Mouse (Mus musculus) stomach, postnatal 0 days (tissue): ENCODE measurements around the gene Usb1. TPM values are rescaled to one million over a fixed set of nuclear protein-coding genes. Genes with fewer than 3 reads are reported as not detected.
"Not testable (repeated sequence)": the region's sequence is repeated elsewhere in the genome, so short reads cannot be mapped to it uniquely, and the experiment has no call there.

Experiments
- ATAC-seq: fragments of 200-750 bp; cut with Nextera tagmentation; 2 replicates; pipeline ENCODE4 v1.8.0; 2017; ENCODE audit not compliant: low FRiP score, low TSS enrichment
- DNase-seq: peaks from one replicate; pipeline ENCODE4 v3.0.0-alpha.2; 2016; ENCODE audit warnings: low spot score
- H3K27ac ChIP-seq: fragments of 300-500 bp; sonication (generic); replicated peaks from 2 replicates; pipeline ENCODE4 v1.5.1; 2014; ENCODE audit warnings: mild to moderate bottlenecking, control low read depth
- H3K27me3 ChIP-seq: fragments of 300-500 bp; sonication (generic); 2 replicates; pipeline ENCODE4 v1.6.1; 2014; ENCODE audit warnings: low read length; ENCODE audit not compliant: control insufficient read depth, insufficient read depth
- H3K36me3 ChIP-seq: fragments of 300-500 bp; sonication (generic); 2 replicates; pipeline ENCODE4 v1.6.1; 2014; ENCODE audit warnings: low read length, mixed read lengths; ENCODE audit not compliant: control insufficient read depth, insufficient read depth
- H3K4me1 ChIP-seq: fragments of 300-500 bp; sonication (generic); replicated peaks from 2 replicates; pipeline ENCODE4 v1.6.1; 2014; ENCODE audit warnings: antibody characterized with exemption; ENCODE audit not compliant: control insufficient read depth, insufficient read depth
- H3K4me2 ChIP-seq: fragments of 300-500 bp; sonication (generic); replicated peaks from 2 replicates; pipeline ENCODE4 v1.6.1; 2014; ENCODE audit warnings: low read depth, mild to moderate bottlenecking, control low read depth, moderate library complexity
- H3K4me3 ChIP-seq: fragments of 300-500 bp; sonication (generic); 2 replicates; pipeline ENCODE4 v1.5.1; 2014; ENCODE audit warnings: low read depth, low read length, control low read depth
- H3K9ac ChIP-seq: fragments of 300-500 bp; sonication (generic); 2 replicates; pipeline ENCODE4 v1.6.1; 2014; ENCODE audit warnings: mild to moderate bottlenecking, low read length, control low read depth, mixed read lengths
- H3K9me3 ChIP-seq: fragments of 300-500 bp; sonication (generic); 2 replicates; pipeline ENCODE4 v1.6.1; 2016; ENCODE audit warnings: low read length; ENCODE audit not compliant: control insufficient read depth
- CTCF ChIP-seq: IDR thresholded peaks from 2 replicates; pipeline ENCODE4 v1.5.1; 2016; ENCODE audit warnings: antibody characterized with exemption, low read depth, mild to moderate bottlenecking, moderate library complexity
- EP300 ChIP-seq: optimal IDR thresholded peaks from 2 replicates; pipeline ENCODE3; 2016; ENCODE audit warnings: antibody characterized with exemption
- WGBS: fragments of 180-500 bp; shearing (Covaris S2); extraction: QIAGEN DNeasy Blood & Tissue Kit; methylation state at CpG from one replicate; pipeline ENCODE4 v1.1.7; 2014; 5-methylcytosine and 5-hydroxymethylcytosine counted together
- polyA plus RNA-seq: library from polyadenylated mRNA; unstranded; fragments of >200 nt; fragmentation: Nextera tagmentation; extraction: Ambion mirVana; gene quantifications from 2 replicates; pipeline ENCODE4 v1.2.1, GENCODE M21; 2015

Usb1 gene
- polyA plus RNA-seq, 1 experiment from 2014 or later, result 21.5 TPM

DNA sequence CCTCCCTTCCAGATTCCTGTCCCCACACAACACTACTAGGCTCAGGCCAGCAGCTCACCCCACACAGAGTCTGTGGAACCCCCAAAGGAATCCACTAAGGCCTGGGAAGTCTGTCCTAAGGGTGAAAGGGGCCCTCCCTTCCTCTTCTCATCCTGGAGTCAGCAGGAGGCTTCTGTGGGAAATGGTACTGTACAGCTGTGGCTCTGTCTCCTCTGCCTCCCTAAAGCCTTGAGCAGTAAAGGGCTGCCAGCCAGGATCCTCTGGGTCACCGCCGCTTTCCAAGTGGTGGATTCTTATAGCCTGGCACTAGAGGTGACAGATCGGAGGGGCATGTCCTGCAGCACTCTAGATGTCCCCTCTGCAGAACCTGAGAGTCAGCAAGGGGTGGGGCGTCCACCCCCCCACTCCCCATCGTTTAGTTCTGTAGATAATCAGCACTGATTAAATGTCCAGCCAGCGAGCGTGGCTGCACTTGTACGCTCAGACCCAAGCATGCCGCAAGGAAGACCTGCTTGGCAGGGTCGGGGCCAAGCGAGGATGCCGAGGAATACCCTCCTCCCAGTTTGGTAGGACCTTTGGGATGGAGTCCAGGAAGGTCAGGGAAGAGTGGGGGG lies 41.4 kb downstream of the Usb1 start:
- Histone ChIP-seq H3K4me2 (no peak overlapping the region), H3K4me1 (peaks cover 2% of the 10 kb centered on the region; the same call in 1 of the 2 replicates), H3K9ac (no peak overlapping the region), H3K4me3 (no peak overlapping the region), H3K36me3 (peaks cover 9% of the 10 kb centered on the region; the same call in 1 of the 2 replicates), H3K9me3 (no peaks in the 10 kb centered on the region), H3K27me3 (no peaks in the 10 kb centered on the region), H3K27ac (0 out of 2 replicates have a peak overlapping the region, but pooled peaks have one; percentile 13)
- DNase-seq, result no peak
- no peak for ATAC-seq
- 63% methylated on average over 12 of the region's 12 CpGs for WGBS
- TF ChIP-seq CTCF (no peak), EP300 (no peak)

GRCm38 (mm10) chr8:95374429-95374828 lies 42.3 kb downstream of the Usb1 start:
- Histone ChIP-seq H3K36me3 (peaks cover 9% of the 10 kb centered on the region; the same call in 1 of the 2 replicates), H3K27me3 (no peaks in the 10 kb centered on the region), H3K9ac (no peak overlapping the region), H3K4me3 (no peak overlapping the region), H3K9me3 (no peaks in the 10 kb centered on the region), H3K4me2 (no peak overlapping the region), H3K27ac (no peak overlapping the region), H3K4me1 (no peaks in the 10 kb centered on the region; the same call in 1 of the 2 replicates)
- 62% methylated on average over 3 of the region's 3 CpGs for WGBS
- ATAC-seq (no peak), DNase-seq (no peak)
- TF ChIP-seq CTCF (no peak), EP300 (no peak)

DNA sequence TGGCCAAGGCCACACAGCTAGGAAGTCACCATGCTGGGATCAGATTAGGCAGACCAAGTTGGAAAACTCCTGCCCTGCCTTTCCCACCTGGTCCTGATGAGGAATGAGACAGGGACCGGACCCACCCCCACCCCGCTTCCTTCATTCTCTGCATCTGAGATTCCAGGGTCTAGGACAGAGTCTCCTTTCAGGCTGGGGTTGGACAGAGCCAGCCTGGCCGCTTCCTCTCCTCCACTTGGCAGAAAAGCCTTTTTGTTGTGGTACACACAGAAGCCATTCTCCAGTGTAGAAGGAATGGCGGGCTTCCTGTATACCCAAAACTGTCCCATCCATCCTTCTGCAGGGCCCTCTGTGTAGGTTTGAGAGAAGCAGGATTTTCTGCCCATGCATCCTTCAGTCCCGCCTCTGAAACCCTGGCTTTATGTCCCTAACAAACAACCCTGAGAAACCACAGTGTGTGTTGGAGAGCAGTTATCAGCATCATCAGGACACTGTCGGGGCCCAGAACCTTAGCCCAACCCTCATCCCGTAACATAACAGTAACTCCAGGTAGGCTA lies 43.4 kb downstream of the Usb1 start:
- H3K36me3 ChIP-seq, result peaks cover 5% of the 10 kb centered on the region; the same call in 1 of the 2 replicates
- no peak for ATAC-seq
- H3K9me3 ChIP-seq, result no peaks in the 10 kb centered on the region
- no peak for DNase-seq
- no peak overlapping the region for H3K4me3 ChIP-seq
- H3K9ac ChIP-seq, result no peak overlapping the region
- H3K4me2 ChIP-seq, result no peak overlapping the region
- 81% methylated on average over 7 of the region's 7 CpGs for WGBS
- no peaks in the 10 kb centered on the region for H3K4me1 ChIP-seq
- H3K27me3 ChIP-seq, result no peaks in the 10 kb centered on the region
- no peak for TF ChIP-seq CTCF
- H3K27ac ChIP-seq, result no peak overlapping the region

GRCm38 (mm10) chr8:95376309-95376999 lies 44.4 kb downstream of the Usb1 start:
- Histone ChIP-seq H3K4me2 (no peak overlapping the region), H3K9ac (no peak overlapping the region), H3K27me3 (no peaks in the 10 kb centered on the region), H3K9me3 (no peaks in the 10 kb centered on the region), H3K36me3 (0 out of 2 replicates have a peak, but pooled peaks cover 3% of the 10 kb centered on the region), H3K4me3 (no peak overlapping the region), H3K4me1 (no peaks in the 10 kb centered on the region), H3K27ac (0 out of 2 replicates have a peak overlapping the region, but pooled peaks have one; percentile 25)
- TF ChIP-seq CTCF, result no peak
- TF ChIP-seq EP300, result no peak
- DNase-seq (no peak), ATAC-seq (no peak)
- WGBS, result 69% methylated on average over 12 of the region's 12 CpGs

DNA sequence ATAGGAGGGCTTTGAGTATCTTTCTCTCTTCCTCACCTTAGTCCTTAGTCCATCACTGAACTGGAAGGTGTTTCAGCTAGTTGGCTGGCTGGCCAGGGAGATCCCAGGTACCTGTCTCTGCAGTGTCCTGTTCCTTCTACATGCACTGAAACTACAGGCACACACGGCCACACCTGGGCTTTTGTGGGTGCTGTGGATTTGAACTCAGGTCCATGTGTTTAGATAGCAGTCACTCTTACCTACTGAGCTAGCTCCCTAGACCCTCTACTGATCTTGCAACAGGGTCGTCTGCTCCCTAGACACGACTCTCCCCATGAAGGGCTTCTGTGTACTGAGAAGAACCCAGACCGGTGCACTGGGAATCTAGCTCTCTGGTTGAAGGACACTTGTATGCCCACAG lies 45.0 kb downstream of the Usb1 start:
- DNase-seq, result no peak
- Histone ChIP-seq H3K9me3 (no peaks in the 10 kb centered on the region), H3K27me3 (no peaks in the 10 kb centered on the region), H3K27ac (peak overlapping the region; percentile 87), H3K9ac (no peak overlapping the region), H3K4me1 (no peaks in the 10 kb centered on the region), H3K4me3 (no peak overlapping the region), H3K36me3 (0 out of 2 replicates have a peak, but pooled peaks cover 3% of the 10 kb centered on the region), H3K4me2 (no peak overlapping the region)
- no peak for TF ChIP-seq EP300
- no peak for TF ChIP-seq CTCF
- 70% methylated on average over 4 of the region's 4 CpGs for WGBS
- no peak for ATAC-seq

DNA sequence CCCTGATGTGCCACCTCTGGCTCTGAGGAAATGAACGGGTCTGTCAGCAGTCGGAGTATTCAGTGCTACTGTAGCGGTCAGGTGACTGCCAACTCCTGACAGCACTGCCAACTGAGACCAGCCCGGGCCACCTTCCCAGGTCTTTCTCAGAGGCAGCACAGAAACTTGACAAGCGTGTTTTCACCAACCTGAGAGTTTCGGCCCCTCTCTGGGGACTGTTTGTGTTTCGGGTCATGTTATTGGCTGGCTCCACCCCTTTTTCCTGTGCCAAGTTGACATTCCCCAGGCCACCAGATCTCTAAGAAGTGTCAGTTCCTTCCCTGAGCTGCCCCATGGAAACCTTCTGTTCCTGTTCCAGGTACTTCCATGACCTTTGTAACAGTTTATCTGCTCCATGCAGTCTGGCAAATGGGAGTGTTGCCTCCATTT lies 45.8 kb downstream of the Usb1 start:
- Histone ChIP-seq H3K36me3 (no peaks in the 10 kb centered on the region), H3K4me2 (no peak overlapping the region), H3K4me3 (no peak overlapping the region), H3K27ac (peak overlapping the region; percentile 87), H3K9ac (no peak overlapping the region), H3K27me3 (no peaks in the 10 kb centered on the region), H3K9me3 (no peaks in the 10 kb centered on the region), H3K4me1 (no peaks in the 10 kb centered on the region)
- TF ChIP-seq CTCF, result no peak
- no peak for TF ChIP-seq EP300
- 10% methylated on average over 7 of the region's 7 CpGs for WGBS
- ATAC-seq, result peak; percentile 89
- DNase-seq, result peak; percentile 89

DNA sequence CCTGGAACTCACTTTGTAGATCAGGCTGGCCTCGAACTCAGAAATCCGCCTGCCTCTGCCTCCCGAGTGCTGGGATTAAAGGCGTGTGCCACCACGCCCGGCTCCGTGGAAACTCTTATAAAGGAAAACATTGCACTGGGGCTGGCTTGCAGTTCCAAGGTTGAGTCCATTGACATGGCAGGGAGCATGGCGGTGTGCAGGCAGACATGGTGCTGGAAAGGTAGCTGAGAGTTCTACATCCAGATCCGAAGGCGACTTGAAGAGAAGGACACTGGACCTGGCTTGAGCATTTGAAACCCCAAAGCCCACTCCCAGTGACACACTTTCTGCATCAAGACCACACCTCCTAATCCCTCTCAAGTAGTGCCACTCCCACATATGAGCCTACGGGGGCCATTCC lies 46.8 kb downstream of the Usb1 start:
- not testable (repeated sequence) for ATAC-seq, H3K9me3 ChIP-seq, H3K4me1 ChIP-seq, H3K27me3 ChIP-seq, H3K36me3 ChIP-seq, H3K4me2 ChIP-seq, H3K9ac ChIP-seq, H3K27ac ChIP-seq, DNase-seq, H3K4me3 ChIP-seq
- 96% methylated on average over 11 of the region's 11 CpGs for WGBS
